Mouse (Mus musculus): Measurements from ENCODE around the gene Amotl2.

The Amotl2 gene

DNA sequence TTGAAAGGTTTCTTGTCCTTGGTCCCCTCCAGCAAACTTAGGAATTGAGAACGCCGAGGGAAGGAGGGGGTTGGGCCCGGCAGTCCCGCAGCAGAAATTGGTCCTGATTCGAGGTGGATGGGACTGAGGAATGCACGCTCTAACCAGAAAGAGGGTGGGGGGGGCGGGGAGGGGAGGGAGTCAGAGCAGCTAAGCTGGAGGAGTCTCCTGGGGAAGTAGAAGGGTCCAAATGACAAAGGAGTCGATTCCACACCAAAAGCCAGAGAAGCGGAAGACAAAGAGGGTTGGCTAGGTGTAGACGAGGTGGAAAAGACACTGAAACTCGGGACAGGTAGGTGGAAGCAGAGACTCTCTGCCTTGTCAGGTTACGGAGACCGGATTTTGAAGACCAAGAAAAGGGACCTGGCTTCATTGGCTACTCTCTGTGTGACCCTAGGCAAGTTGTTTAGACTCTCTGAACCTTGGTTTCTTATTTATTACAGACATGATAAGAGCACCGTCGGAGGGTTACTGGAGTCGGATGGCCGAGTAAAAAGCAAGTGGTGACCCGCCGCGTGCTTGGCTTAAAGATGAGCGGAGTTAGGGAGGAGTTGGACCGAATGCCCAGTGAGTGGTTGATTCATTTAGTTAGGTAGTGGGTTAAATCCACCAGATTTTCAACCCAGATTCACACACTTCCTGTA is at the start of gene Amotl2:
Gene Amotl2, plus strand, starts transcription at position 192 of the 683 bp plus-strand sequence.
- DNase-seq, result peak; percentile 93

DNA sequence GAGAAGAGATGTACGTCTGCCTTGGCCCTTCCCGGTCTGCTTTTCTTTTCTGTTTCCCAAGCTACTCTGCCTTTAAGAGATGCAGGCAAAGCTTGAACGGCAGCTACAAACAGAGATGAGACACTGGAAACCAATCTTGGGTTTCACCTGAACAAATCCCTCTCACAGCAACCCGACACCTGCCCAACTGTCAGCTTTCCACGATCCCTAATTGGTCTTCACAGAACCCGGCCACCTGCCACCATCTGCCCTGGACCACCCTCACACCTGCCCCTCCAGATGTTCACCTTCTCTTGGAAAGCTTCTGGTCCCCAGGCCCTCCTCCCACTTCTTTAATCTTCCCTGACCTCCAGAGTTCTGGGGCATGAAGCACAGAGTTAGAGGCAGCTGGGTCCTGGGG is 48.4 kb upstream of the Amotl2 start:
- DNase-seq, result peak; percentile 27

DNA sequence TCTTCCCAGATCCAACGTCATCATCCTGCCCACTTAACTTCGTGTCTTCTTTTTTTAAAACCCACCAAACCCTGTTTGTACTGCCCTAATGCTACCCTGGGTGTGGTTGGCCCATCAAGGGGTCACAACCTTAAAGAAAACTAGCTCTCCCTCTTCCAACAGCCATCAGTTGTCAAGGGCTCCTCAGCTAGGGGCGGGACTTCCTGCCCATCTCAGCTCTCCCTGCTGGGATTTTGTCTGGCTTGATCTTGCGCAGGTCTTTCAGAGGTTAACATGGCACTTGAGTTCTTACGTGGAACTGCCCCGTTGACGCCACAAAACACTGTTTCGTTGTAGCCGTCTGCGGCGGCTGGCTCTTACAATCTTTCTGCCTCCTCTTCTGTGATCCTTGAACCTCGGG is 47.6 kb upstream of the Amotl2 start:
- peak; percentile 70 for DNase-seq

DNA sequence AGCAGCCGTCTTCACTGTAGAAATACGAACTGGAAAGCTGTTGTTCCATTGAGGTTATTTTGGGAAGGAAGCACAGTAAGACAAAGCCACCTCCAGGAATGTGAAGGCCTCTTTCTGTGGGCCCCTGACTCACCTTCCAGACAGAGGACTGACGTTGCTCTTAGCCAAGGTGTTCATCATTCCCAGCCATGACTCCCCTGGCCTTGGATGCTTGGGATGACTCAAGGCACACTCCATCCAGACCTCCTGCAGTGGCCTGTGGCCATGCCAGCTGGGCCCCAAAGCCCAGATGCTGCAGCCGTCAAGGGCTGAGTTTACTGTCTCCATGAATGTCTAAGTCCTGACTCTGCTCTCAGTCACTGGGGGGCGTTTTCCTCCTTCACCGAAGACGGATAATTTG is 43.1 kb upstream of the Amotl2 start:
- DNase-seq, result no peak

DNA sequence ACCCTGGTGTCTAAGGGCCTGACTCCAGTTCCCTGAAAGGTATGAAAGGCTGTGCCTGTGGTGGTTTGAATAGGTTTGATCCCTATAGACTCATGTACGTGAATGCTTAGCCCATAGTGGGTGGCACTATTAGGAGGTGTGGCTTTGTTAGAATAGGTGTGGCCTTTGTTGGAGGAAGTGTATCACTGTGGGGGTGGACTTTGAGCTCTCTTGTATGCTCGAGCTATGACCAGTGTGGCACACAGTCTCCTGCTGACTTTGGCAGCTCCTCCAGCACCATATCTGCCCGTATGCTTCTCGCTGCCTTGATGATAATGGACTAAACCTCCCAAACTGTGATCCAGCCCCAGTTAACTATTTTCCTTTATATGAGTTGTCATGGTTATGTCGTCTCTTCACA is 40.5 kb upstream of the Amotl2 start:
- no peak for DNase-seq

DNA sequence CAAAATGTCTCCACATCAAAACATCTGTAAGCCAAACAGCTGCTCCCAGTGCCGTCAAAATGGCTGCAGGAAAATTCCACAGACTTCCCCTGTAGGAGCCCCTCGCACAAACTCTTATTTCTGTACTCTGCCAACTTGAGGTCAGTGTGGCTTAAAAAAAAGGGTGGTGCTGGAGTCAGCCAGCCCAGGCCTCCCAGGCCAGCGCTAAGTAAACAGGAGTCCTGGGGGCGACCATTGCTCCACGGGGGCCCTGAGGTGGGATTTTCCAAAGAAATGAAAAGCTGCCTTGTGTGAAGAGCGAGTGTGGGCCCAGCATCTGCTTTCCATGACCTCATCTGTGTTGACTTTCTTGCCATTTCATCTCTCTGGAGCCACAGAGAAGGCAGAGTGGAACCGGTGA is 35.0 kb upstream of the Amotl2 start:
- no peak for DNase-seq

DNA sequence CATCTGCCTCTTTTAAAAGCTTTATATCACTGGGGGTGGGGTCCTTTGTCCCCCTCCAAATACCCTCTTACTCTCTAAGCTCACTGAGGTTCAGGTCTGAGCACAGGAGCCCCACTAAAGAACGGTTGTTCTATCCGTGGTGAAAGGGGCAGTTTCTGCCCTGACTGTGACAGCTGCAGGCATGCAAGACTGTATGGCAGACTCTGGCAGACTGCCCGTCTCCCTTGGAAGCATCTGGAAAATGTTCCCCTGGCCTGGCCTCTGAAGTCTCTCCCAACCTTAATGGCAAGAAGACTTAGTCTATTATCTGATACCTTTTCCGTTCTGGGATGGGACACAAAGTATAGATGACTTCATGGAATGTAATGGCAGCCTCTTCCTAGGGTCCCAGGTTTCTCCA is 28.5 kb upstream of the Amotl2 start:
- DNase-seq, result no peak

DNA sequence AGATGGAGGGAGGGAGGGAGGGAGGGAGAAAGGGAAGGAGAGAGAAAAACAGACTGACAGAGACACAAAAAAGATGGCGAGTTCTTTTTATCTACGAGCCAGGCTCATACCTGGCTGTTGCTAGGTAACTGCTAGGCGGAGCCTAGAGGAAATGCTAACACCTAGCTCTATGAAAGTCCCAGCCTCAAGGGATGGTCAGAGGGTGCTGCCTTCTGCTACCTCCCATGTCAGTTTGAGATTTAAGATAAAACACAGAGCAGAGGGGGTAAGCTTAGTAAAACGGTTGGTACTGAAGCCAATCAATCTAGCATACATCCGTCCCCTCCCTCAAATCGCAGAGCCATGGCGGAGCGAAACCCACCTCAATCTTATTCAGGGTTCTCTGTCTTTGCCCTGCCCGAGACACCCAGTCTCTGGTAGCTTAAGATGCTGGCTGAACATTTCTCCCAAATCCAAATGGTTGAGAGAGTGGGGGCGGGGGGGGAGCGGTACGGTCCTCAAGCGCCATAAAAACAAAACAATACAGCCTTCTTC is 27.0 kb upstream of the Amotl2 start:
- DNase-seq, result no peak

DNA sequence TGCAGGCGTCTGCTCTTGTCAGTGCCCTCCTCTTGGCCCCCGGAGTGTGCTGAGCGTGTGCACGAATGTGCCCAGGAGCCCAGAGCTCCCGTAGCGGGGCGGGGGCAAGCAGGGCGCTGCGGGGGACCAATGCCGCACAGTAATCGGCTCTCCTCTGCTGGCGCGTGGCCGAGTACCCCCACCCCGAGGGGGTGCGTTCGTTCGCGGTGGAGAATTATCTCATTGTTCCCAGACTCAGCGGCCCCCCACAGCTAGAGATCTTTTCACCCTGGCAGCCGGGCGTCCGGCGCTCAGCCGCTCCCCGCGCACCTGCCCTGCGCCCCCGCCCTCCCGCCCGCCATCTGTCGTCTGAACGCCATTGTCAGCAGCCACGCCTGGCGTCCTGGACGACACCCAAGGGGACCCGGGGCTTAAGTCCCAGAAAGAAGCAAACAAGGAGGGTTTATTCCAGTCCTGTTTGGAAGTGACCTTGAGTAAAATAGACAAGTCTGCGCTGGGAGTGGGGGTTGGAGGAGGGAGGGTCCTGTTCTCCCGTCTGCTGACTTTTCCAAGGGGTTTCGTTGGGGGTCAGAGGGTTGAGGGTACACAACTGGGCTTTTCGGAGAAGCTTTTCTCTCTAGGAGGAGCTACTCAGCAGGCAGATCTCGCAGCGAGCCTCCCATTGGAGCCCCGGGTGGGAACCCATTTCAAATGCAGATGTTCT is 26.4 kb upstream of the Amotl2 start:
- DNase-seq, result peak; percentile 92

DNA sequence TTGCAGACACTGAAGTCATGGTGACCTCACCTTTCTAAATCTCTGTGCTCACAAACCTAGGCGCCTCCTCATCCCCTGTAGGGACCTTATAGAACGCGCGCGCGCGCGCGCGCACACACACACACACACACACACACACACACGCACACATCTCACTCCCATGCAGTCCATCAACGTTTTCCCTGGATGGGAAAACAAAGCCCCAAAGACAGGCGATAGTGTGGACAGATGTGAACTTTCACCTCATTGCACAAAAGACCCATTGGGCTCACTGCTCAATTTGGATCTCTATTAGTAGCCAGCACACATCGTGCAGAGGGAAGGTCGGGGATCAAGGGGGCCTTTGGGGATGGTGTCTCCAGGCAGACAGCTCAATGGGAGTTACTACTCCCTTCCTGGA is 25.6 kb upstream of the Amotl2 start:
- DNase-seq, result no peak

DNA sequence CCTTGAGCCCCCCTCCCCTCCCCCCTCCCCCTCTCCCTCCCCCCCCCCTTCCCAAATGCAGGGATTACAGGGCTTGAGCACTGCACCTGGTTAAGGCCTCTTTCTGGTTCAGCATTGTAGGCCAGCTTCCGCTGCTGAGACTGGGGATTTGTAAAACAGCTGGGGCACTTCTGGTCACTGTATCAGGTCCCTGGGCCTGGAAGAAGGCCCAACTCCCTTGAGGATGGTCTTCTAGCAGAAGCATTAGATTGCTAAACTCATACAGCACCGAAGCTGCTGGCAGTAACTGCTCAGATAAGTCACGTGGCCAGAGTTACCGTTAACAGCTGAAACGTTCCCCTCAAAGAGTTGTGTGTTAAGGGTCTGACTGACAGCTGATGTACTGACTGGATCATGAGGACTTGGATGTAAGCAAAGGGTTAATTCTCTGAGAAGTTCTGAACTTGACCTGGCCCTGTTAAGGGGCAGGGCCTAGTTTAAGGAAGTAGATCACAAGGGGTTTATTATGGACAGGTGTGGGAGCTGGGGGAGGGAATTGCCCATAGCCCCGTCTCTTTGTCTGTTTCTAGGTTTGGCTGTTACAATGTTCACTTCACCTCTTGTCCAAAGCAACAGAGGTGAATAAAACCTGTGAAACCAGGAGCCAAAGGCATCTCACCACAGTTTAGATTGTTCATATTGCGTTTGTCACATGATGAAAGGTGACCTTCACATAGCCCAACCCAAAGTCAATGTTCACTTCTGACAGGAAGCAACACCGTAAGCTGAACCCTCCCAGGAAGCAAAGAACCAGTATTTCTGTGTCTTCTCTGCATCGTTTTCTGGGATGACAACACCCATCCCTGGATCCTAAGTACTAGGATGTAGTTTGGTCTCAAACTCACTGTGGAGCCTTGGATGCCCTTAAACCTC is 23.7 kb upstream of the Amotl2 start:
- DNase-seq, result peak; percentile 98

DNA sequence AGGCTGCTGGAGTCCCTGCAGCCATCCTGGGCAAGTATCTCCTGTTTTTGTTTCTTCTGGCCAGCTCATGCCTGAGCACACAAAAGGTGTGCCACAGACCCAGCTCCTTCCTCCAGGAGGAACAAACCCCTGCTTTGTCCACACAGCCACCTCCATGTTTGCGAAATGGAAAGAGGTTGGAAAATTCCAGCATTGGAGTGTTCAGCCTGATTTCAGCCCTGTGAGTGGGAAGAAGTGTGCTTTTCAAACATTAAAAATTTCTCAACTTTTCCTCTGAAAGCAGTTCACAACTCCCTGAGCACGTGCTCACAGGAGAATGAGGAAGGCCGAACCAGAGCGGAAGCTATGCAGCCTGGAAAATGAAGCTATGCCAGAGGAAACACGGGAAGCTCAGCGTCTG is 15.4 kb upstream of the Amotl2 start:
- no peak for DNase-seq

DNA sequence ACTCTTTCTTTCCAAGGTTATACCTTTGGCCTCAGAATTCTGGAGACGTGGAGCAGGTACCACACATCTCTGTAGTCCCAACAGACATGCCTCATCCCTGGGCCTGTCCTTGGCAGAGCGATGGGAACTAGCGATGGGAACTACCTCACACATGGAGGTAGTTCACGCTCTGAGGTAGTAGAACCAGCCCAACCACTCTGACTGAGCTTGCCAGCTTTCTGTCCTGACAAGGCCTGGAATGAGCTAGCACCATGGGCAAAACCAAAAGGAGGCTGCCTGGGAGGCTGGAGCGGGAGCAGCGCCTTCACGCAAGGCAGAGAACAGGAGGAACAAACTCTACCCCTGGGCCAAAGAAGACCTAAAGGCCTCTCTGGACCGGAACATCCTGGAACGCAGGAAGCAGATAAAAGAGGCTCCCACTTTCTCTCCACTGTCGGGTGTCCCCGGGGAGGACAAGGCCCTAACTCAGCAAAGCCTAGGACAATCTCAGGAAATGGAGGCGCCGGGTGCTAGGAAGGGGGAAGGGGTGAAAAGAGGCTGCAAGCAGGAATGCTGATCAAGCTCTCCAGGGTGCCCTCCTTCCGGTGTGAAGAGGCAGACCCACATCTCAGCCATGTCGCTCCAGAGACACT is 6.9 kb upstream of the Amotl2 start:
- peak; percentile 97 for DNase-seq

DNA sequence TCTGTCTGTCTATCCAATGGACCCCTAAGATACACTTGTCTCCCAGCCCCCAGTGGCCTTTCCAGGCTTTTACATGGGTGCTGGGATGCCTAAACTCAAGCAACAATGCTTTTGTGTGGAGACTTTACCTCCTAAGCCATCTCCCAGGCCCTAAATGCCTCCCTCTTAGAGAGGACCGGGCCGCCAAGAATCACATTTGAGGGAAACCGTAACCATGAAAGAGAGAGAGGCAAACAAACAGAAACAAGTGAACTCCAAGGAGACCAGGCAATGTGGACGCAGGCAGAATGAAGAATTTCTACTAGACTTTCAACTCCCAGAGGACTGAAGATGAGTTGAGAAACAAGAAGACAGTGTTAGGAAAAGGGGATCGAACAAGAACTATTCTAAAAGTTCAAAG is 6.0 kb upstream of the Amotl2 start:
- DNase-seq, result peak; percentile 93

DNA sequence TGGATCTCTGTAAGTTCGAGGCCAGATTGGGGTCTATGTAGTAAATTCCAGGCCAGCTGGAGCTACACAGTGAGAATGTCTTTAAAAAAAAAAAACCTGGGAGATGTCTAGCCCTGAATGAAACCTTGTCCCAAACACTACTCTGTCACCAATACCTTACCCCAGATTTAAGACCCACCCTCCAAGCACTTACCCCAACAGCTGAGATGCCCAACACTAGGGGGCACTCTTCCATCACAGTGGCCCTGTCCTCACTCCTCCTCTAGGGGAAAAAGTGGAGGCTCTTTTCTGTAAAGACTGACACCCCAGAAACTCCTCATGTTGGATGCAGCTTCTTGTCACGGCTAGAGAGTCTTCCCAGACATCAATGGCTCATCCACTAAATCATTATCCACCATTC is 2.7 kb upstream of the Amotl2 start:
- DNase-seq, result peak; percentile 94

DNA sequence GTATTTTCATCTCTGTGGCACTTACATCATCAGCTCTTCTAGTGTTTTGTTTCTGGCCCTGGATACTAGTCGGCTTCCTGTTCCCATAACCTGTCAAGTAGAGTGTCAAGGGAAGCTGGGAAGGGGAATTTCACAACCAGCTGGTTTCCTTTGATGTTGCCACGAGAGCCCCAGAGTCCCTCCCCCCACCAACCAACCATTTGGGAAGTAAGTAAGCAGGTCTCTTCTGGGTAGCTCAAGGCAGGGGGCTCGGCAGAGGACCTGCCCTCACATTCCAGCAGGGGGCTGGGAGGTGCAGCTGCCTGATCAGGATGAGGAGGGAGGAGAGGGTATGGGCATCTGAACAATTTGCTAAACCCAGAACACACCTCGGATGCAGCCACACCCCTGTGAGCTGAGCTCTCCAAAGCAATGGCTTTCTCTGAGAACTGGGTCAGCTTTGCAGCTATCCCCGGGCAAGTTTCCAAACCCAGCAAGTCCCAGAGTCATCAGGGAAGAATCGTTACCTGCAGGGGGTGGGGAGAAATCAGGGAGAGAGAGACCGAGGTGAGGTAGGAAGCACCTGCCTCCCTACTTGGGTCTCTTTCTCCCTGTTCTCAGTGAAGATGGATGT is 1.5 kb upstream of the Amotl2 start:
- DNase-seq, result peak; percentile 96

DNA sequence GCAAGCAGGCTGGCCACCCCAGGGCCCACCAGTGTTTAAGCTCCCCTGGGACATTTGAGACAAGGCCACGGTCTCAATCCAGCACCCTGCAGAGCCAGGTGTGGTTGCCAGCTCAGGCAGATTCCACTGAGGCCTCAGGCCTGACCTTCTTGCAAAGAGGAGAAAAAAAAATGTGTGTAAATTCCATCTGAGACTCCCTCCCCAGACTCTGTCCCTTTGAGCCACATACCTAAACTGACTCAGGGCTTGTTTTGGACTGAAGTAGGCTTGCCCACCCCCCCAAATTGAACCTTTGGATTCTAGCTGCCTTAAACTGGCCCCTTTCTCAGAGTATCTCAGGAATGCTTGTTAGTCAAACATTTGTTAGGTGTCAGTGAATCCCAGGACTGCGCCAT is 969 bp upstream of the Amotl2 start:
- no peak for DNase-seq

DNA sequence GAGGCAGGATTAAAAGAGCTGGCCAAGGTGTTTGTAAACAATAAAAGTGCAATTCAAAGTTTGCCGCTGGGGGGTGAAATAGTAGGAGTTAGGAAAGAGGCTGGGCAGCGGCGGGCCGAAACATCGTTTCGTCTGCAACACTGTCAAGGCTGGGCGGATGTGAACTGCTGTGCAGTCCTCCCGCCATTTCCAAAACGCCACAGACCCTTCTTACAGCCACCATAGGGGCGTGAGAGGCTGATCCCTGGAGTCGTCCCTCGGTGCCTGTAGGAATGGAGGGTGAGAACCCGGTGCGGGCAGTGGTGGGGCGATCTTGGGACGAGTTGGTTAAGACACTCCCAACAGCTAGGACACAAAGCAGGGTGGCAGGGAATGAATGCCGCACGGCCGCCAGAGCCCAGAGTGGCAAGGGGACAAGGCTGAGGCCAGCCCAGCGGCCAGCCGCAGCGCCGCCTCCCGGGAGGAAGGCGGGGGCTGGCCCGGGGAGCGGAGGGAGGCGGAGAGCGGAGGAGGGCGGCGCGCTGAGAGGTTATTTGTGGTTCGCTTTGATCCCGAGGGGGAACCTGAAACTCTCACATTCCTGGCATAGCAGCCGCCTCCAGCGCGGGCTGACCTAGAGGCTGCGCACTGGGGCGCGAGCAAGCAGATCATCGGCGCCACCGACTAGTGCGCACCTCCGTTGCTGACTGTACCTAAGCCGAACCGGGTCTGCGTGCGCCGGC is 853 bp downstream of the Amotl2 start:
- peak; percentile 100 for DNase-seq

DNA sequence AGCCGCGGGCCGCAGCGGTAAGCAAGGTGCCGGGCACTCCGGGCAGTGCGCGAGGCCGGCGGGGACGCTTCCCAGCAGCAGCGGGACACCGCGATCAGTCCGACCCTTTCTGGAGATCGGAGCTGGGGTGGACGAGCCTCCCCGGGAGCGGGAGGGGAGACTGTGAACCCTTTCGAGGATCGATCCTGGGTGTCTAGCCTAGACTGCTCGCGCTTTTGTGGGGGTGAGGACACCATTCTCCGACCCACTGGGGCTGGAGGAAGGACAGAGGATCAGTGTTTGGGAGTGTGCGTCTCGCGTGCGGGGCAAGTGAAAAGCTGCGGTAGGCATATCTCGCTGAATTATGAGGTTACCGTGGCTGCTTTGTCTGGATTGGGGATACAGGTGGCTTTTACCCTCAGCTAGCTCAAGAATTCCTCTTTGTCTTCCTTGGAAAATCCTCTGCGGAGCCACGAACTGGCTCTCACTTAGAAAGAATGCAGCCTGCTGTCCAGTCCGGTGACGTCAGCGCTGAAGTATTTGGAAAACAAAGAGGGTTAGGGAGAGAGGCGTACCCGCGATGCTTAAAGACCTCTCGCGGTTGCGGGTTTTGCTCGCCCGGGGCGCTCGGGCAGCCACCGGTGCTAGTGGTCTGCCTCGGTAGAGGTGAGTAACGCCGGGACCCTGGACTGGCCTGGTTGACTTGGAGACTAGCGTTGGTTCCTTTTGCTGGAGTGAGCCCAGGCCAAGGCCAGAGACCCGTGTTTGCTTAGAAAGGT is 1.6 kb downstream of the Amotl2 start:
- peak; percentile 99 for DNase-seq

DNA sequence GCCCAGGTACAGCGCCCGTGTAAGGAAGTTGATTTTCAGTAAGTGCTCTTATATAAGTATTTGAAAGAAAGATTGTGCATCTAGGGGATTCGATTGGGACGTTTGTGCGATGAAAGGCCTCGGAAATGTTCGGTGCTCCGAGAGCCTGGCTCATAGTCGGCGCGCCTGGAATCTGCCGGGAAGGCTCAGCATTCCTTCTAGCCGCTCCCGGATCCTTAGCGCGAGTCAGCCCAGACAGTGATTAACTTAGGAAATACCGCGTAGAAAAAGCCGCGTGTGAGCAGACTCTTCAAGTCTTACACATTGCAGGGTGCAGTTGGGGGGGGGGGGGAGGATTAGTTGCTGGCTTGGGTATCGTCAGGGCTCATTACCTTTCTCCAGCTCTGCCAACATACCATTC is 2.2 kb downstream of the Amotl2 start:
- DNase-seq, result no peak

DNA sequence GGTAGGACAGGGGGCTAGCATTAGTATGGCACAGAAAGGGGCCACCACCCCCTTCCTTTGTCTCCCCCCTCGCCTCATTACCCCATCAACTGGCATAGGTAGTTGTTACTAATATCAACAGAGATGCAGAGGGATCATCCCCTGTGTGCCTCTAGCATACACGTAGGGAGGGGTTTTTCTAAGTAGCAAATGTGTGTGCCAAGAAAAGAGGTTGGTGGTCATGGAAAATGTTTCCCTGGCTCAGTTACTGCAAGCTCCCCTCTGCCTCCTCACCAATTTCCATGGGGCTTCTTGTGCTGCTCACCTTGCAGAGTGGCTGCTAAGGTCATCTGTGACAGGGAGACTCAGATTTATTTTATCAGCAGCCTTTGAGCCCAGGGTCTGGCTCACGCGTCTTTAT is 2.6 kb downstream of the Amotl2 start:
- DNase-seq, result peak; percentile 94
